ENCODE assay signal across 29 mouse cellular contexts in the genomic region with DNA sequence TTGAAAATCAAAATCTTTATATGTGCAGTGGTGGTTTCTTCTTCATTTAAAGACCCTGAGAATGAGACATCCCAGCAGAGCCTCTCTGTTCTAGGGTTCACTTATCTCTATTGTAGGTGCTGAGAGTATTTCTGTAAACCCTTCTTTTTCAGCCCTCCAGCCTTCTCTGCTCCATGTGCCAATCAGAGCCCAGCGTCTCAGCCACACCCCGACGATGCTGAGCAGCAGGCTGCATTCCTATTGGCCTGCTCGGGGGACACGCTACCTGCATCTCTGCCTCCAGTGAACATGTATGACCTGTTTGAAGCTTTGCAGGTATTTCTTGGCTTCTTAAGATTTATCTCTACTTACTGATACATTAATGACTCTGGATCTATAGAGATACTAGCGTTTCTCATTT.
"Had no signal": no experiment of that assay in that cellular context is flagged by ENCODE, and none has a peak within 500 bp of the region (broad histone marks: within the 10 kb centered on the region; RNA-seq: fewer than 3 reads in every experiment).

No protein-coding gene starts in this region.

- H3K9ac ChIP-seq: limb, embryonic 12.5 days; limb, embryonic 13.5 days; limb, embryonic 15.5 days; liver, embryonic 12.5 days; liver, embryonic 13.5 days; liver, embryonic 14.5 days; liver, embryonic 15.5 days; liver, postnatal 0 days; lung, embryonic 14.5 days; lung, embryonic 15.5 days; midbrain, embryonic 12.5 days; midbrain, embryonic 15.5 days; neural tube, embryonic 12.5 days had no signal

- H3K27ac ChIP-seq: left cerebral cortex, adult 2 months; limb, embryonic 10.5 days; limb, embryonic 12.5 days; limb, embryonic 13.5 days; limb, embryonic 15.5 days; liver, embryonic 12.5 days; liver, embryonic 13.5 days; liver, embryonic 14.5 days; liver, embryonic 15.5 days; lung, embryonic 15.5 days; macrophage; midbrain, embryonic 12.5 days; midbrain, embryonic 15.5 days; neural tube, embryonic 12.5 days had no signal

- H3K27me3 ChIP-seq: limb, embryonic 12.5 days; limb, embryonic 13.5 days; limb, embryonic 15.5 days; liver, embryonic 12.5 days; liver, embryonic 13.5 days; liver, embryonic 15.5 days; lung, embryonic 15.5 days; megakaryocyte, embryonic 14.5 days; midbrain, embryonic 12.5 days; midbrain, embryonic 15.5 days; neural tube, embryonic 12.5 days had no signal

- H3K4me2 ChIP-seq: limb, embryonic 12.5 days; limb, embryonic 13.5 days; limb, embryonic 15.5 days; liver, embryonic 11.5 days; liver, embryonic 12.5 days; liver, embryonic 13.5 days; liver, embryonic 15.5 days; lung, embryonic 14.5 days; lung, embryonic 15.5 days; midbrain, embryonic 12.5 days; midbrain, embryonic 15.5 days; neural tube, embryonic 12.5 days had no signal

- DNase-seq: left cerebral cortex, postnatal 4 days; liver; liver, embryonic 13.5 days; liver, postnatal 0 days; lung, adult 18-20 months; lung, adult 2 months; lung, embryonic 14.5 days; lung, postnatal 10 days; lung, postnatal 14 days; lung, postnatal 36 days; lung, postnatal 4 days; midbrain, embryonic 14.5 days had no signal

- ATAC-seq: liver, embryonic 12.5 days; liver, postnatal 0 days; lung, postnatal 0 days; midbrain, embryonic 15.5 days had no signal

- H3K4me3 ChIP-seq: left cerebral cortex, adult 2 months; limb, embryonic 10.5 days; limb, embryonic 12.5 days; limb, embryonic 13.5 days; limb, embryonic 15.5 days; liver, embryonic 12.5 days; liver, embryonic 13.5 days; liver, embryonic 15.5 days; lung, embryonic 15.5 days; megakaryocyte, embryonic 14.5 days; midbrain, embryonic 12.5 days; midbrain, embryonic 15.5 days; myocyte; neural tube, embryonic 12.5 days had no signal

- H3K4me1 ChIP-seq: limb, embryonic 10.5 days; limb, embryonic 12.5 days; limb, embryonic 13.5 days; limb, embryonic 15.5 days; liver, embryonic 12.5 days; liver, embryonic 13.5 days; liver, embryonic 15.5 days; lung, embryonic 15.5 days; midbrain, embryonic 12.5 days; midbrain, embryonic 15.5 days; neural tube, embryonic 12.5 days had no signal

- H3K9me3 ChIP-seq: limb, embryonic 10.5 days; limb, embryonic 12.5 days; limb, embryonic 13.5 days; limb, embryonic 15.5 days; liver, embryonic 12.5 days; liver, embryonic 13.5 days; liver, embryonic 15.5 days; lung, embryonic 15.5 days; megakaryocyte, embryonic 14.5 days; midbrain, embryonic 12.5 days; midbrain, embryonic 15.5 days; neural tube, embryonic 12.5 days had no signal
